Mouse (Mus musculus) intestine, postnatal 0 days (tissue): ENCODE data around the gene Myo18b. TPM values are rescaled to one million over a fixed set of nuclear protein-coding genes. Genes with fewer than 3 reads are reported as not detected.

Experiments
- ATAC-seq: fragments of 200-750 bp; cut with Nextera tagmentation; 2 replicates; pipeline ENCODE4 v1.8.0; 2017; ENCODE audit warnings: mild to moderate bottlenecking, moderate TSS enrichment, moderate library complexity
- H3K27ac ChIP-seq: fragments of 300-500 bp; sonication (generic); 2 replicates; pipeline ENCODE4 v1.5.1; 2014; ENCODE audit warnings: mild to moderate bottlenecking, low read depth, low read length, moderate library complexity
- H3K27me3 ChIP-seq: fragments of 300-500 bp; sonication (generic); replicated peaks from 2 replicates; pipeline ENCODE4 v1.6.1; 2014; ENCODE audit warnings: low read length, mixed read lengths; ENCODE audit not compliant: control insufficient read depth, insufficient read depth
- H3K36me3 ChIP-seq: fragments of 300-500 bp; sonication (generic); 2 replicates; pipeline ENCODE4 v1.6.1; 2014; ENCODE audit warnings: mild to moderate bottlenecking, moderate library complexity; ENCODE audit not compliant: control insufficient read depth, insufficient read depth
- H3K4me1 ChIP-seq: fragments of 300-500 bp; sonication (generic); replicated peaks from 2 replicates; pipeline ENCODE4 v1.6.1; 2014; ENCODE audit warnings: antibody characterized with exemption, low read length, mixed read lengths; ENCODE audit not compliant: control insufficient read depth, insufficient read depth
- H3K4me2 ChIP-seq: fragments of 300-500 bp; sonication (generic); replicated peaks from 2 replicates; pipeline ENCODE4 v1.6.1; 2014; ENCODE audit warnings: low read depth, mild to moderate bottlenecking, moderate library complexity
- H3K4me3 ChIP-seq: fragments of 300-500 bp; sonication (generic); 2 replicates; pipeline ENCODE4 v1.5.1; 2014; ENCODE audit warnings: low read depth, low read length
- H3K9ac ChIP-seq: fragments of 300-500 bp; sonication (generic); 2 replicates; pipeline ENCODE4 v1.6.1; 2014; ENCODE audit warnings: mild to moderate bottlenecking, low read depth, low read length
- H3K9me3 ChIP-seq: fragments of 300-500 bp; sonication (generic); 2 replicates; pipeline ENCODE4 v1.6.1; 2016; ENCODE audit warnings: mixed run types; ENCODE audit not compliant: control insufficient read depth
- CTCF ChIP-seq: sonication (generic); IDR thresholded peaks from 2 replicates; pipeline ENCODE4 v1.5.1; 2016; ENCODE audit warnings: low read depth, mild to moderate bottlenecking, control low read depth, antibody characterized with exemption, moderate library complexity
- WGBS: fragments of 180-500 bp; shearing (Covaris S2); extraction: QIAGEN DNeasy Blood & Tissue Kit; methylation state at CpG from one replicate; pipeline ENCODE4 v1.1.7; 2014; 5-methylcytosine and 5-hydroxymethylcytosine counted together
- polyA plus RNA-seq: library from polyadenylated mRNA; unstranded; fragments of >200 nt; fragmentation: Nextera tagmentation; extraction: Ambion mirVana; gene quantifications from 2 replicates; pipeline ENCODE4 v1.2.1, GENCODE M21; 2015

Gene Myo18b
- polyA plus RNA-seq, 1 experiment from 2014 or later, result 0.09 TPM

DNA sequence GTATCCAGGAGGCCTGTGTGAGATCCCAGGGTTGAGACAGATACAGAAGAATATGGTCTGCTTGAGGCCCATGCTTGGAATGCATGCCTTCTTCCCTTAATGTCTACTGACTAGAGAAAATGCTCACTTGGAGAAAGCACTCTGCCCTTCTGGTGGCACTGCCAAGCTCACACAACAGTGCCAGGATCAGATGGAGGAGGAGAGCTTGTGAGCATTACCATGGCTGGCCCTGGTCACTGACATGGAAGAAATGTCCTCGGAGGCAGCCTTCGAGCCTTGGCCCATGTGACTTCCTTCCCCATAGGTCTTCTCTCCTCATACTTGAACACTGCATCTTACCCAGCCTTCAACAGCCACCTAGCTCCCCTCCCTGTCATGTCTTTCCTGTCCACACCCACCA is 216.9 kb downstream of the Myo18b start:
- H3K36me3 ChIP-seq, result no peaks in the 10 kb centered on the region
- 0 out of 2 replicates have a peak, but pooled peaks cover 2% of the 10 kb centered on the region for H3K4me1 ChIP-seq
- no peak overlapping the region for H3K9ac ChIP-seq
- WGBS, result 80% methylated on average over 2 of the region's 2 CpGs
- no peak overlapping the region for H3K4me2 ChIP-seq
- ATAC-seq, result no peak
- H3K9me3 ChIP-seq, result no peaks in the 10 kb centered on the region
- H3K4me3 ChIP-seq, result no peak overlapping the region
- peak overlapping the region; percentile 54; the same call in 1 of the 2 replicates for H3K27ac ChIP-seq
- no peak for TF ChIP-seq CTCF
- H3K27me3 ChIP-seq, result no peaks in the 10 kb centered on the region

DNA sequence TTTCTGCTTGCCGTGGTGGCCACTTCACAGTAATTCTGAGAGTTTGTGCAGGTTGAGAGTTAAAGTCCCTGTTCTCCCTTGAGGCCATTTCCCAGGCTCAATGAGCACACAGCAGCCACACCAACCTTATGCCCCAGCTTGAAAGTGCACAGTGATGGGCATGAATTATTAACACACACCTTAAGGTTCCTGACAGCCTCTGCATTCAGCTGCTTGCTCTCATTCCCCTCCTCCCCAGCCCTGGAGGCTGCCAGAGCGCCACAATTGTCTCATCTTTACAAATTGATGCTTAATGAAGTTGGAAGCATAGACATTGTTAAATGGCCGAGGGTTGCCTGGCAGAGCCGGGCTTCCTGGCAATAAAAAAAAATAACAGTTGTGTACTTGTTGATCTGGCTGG is 218.0 kb downstream of the Myo18b start:
- no peak for ATAC-seq
- Histone ChIP-seq H3K36me3 (no peaks in the 10 kb centered on the region), H3K9me3 (no peaks in the 10 kb centered on the region), H3K27me3 (no peaks in the 10 kb centered on the region), H3K4me1 (0 out of 2 replicates have a peak, but pooled peaks cover 2% of the 10 kb centered on the region), H3K27ac (peak overlapping the region; percentile 41; the same call in 1 of the 2 replicates), H3K4me2 (no peak overlapping the region), H3K9ac (no peak overlapping the region), H3K4me3 (no peak overlapping the region)
- no peak for TF ChIP-seq CTCF
- WGBS, result 53% methylated on average over 4 of the region's 4 CpGs

DNA sequence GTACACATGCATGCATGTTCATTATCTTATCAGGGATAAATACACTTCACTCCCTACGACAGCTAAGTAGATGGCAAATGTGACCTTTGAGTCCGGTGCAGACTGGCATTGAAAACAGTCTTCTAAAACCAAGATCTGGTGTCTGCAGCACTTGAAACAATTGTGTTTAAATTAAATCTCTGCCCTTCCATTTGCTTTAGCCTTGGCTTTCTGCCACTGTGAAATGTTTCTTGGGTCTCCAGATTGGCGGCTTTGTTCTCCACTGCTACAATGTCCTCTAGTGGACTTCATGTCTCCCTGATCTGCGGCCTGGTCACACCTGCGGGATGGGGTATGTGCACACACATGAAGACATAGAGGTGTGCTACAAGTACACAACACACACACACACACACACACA is 221.4 kb downstream of the Myo18b start:
- Histone ChIP-seq H3K36me3 (no peaks in the 10 kb centered on the region), H3K27me3 (no peaks in the 10 kb centered on the region), H3K9ac (no peak overlapping the region), H3K4me1 (0 out of 2 replicates have a peak, but pooled peaks cover 2% of the 10 kb centered on the region), H3K27ac (no peak overlapping the region), H3K4me2 (no peak overlapping the region), H3K4me3 (no peak overlapping the region), H3K9me3 (no peaks in the 10 kb centered on the region)
- no peak for TF ChIP-seq CTCF
- WGBS, result 41% methylated on average over 5 of the region's 5 CpGs
- ATAC-seq, result no peak

DNA sequence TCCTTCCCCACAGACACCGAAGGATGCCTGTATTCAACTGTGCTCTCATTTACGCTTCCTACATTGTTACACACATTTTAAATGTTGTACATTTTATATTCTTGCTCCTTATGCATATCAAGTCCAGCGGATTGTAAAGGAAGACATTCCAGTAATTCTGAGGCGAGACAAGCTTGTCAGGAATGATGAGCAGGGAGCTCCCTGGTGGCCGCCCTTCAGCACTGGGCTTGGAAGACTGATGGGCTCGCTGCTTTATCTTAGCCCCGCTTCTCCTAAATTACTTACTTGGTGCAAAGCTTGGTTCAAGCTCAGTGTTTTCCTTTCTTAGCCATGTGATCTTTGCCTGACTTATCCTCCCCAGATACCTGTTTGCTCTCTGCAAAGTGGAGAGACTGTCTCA is 223.7 kb downstream of the Myo18b start:
- H3K36me3 ChIP-seq, result no peaks in the 10 kb centered on the region
- H3K4me2 ChIP-seq, result no peak overlapping the region
- H3K4me3 ChIP-seq, result no peak overlapping the region
- no peak overlapping the region for H3K9ac ChIP-seq
- TF ChIP-seq CTCF, result peak; percentile 28; the same call in 1 of the 2 replicates
- WGBS, result 45% methylated on average over 7 of the region's 7 CpGs
- ATAC-seq, result no peak
- H3K4me1 ChIP-seq, result no peaks in the 10 kb centered on the region
- no peaks in the 10 kb centered on the region for H3K27me3 ChIP-seq
- H3K9me3 ChIP-seq, result no peaks in the 10 kb centered on the region
- no peak overlapping the region for H3K27ac ChIP-seq

DNA sequence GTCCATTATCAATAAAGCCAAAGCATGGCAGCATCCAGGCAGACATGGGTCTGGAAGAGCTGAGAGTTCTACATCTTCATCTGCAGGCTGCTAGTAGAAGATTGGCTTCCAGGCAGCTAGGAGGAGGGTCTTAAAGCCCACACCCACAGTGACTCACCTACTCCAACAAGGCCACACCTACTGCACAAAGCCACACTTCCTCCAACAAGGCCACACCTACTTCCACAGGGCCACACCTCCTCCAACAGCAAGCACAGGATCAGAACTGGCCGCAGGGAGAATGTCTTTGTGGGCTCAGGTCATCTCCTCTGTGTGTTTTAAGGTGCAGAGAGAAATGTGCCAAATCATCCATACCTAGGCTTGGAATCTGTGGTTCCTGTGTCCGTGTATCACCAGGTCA is 224.2 kb downstream of the Myo18b start:
- Histone ChIP-seq H3K9ac (no peak overlapping the region), H3K27ac (no peak overlapping the region), H3K36me3 (no peaks in the 10 kb centered on the region), H3K9me3 (no peaks in the 10 kb centered on the region), H3K27me3 (no peaks in the 10 kb centered on the region), H3K4me3 (no peak overlapping the region), H3K4me2 (no peak overlapping the region), H3K4me1 (no peaks in the 10 kb centered on the region)
- ATAC-seq, result peak; percentile 50; the same call in 1 of the 2 replicates
- no peak for TF ChIP-seq CTCF
- 22% methylated on average over 2 of the region's 2 CpGs for WGBS

DNA sequence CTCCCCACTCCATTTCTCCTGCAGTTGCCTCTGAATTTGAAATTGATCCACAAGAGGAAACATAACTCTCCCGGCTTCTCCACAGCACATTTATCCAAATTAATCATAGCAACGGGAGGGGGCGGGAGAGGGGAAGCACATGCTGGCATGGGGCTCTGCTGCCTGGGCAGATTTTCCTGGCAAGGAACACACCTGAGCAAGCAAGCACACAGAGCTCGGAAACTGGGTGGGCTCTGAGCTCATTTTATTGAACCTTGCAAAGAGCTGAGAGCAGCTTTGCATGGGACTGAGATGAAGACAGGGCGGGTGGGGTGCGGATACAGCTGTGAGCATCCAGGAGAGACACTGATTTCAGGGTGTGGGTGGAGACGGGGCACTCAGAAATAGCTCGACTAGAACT is 229.0 kb downstream of the Myo18b start:
- Histone ChIP-seq H3K4me1 (no peaks in the 10 kb centered on the region), H3K4me2 (no peak overlapping the region)
- no peak for ATAC-seq

DNA sequence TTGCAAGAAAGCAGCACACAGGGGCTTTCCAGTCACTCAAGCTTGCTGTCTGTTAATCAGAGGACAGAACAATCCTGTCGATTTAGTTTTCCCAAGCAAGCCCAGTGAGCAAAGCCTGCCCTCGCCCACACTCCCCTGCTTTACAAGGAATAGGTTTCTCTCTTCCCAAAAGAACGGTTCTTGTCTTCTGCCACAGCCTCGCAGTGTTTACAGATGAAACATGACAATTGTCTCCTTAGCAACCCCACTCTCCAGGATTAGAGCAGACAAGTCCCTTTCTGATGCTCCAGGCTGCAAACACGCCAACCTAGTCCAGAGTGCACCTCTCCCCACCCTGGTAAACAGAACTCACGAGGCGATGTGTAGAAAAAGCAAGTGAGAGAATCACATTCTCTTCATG is 230.5 kb downstream of the Myo18b start:
- no peak for ATAC-seq
- H3K27me3 ChIP-seq, result no peaks in the 10 kb centered on the region
- H3K27ac ChIP-seq, result no peak overlapping the region
- no peak for TF ChIP-seq CTCF
- H3K36me3 ChIP-seq, result no peaks in the 10 kb centered on the region
- no peaks in the 10 kb centered on the region for H3K9me3 ChIP-seq
- H3K4me1 ChIP-seq, result no peaks in the 10 kb centered on the region
- 30% methylated on average over 7 of the region's 7 CpGs for WGBS
- no peak overlapping the region for H3K4me3 ChIP-seq
- no peak overlapping the region for H3K4me2 ChIP-seq
- H3K9ac ChIP-seq, result no peak overlapping the region

More for the DNA sequence above, 229.0 kb downstream of the Myo18b start:
- H3K36me3 ChIP-seq, result no peaks in the 10 kb centered on the region
- no peaks in the 10 kb centered on the region for H3K9me3 ChIP-seq
- no peak overlapping the region for H3K9ac ChIP-seq
- WGBS, result 52% methylated on average over 8 of the region's 8 CpGs
- no peak overlapping the region for H3K4me3 ChIP-seq
- no peak for TF ChIP-seq CTCF
- H3K27ac ChIP-seq, result no peak overlapping the region
- no peaks in the 10 kb centered on the region for H3K27me3 ChIP-seq
